Mouse (Mus musculus) embryonic facial prominence, embryonic 15.5 days (tissue): ENCODE results near the gene Tango6. TPM values are rescaled to one million over a fixed set of nuclear protein-coding genes. Genes with fewer than 3 reads are reported as not detected.
"Not testable (repeated sequence)": the region's sequence is repeated elsewhere in the genome, so short reads cannot be mapped to it uniquely, and the experiment has no call there.

Experiments
- ATAC-seq: fragments of 200-750 bp; cut with Nextera tagmentation; 2 replicates; pipeline ENCODE4 v1.8.0; 2017; ENCODE audit warnings: low read depth, moderate TSS enrichment; ENCODE audit not compliant: insufficient number of reproducible peaks, low FRiP score, low TSS enrichment
- H3K27ac ChIP-seq: fragments of 300-500 bp; sonication (generic); replicated peaks from 2 replicates; pipeline ENCODE4 v1.5.1; 2015; ENCODE audit warnings: mild to moderate bottlenecking, inconsistent platforms
- H3K27me3 ChIP-seq: fragments of 300-500 bp; sonication (generic); 2 replicates; pipeline ENCODE4 v1.6.1; 2015; ENCODE audit warnings: inconsistent platforms
- H3K36me3 ChIP-seq: fragments of 300-500 bp; sonication (generic); 2 replicates; pipeline ENCODE4 v1.6.1; 2015; ENCODE audit warnings: mild to moderate bottlenecking, inconsistent platforms
- H3K4me1 ChIP-seq: fragments of 300-500 bp; sonication (generic); 2 replicates; pipeline ENCODE4 v1.6.1; 2015; ENCODE audit warnings: inconsistent platforms
- H3K4me2 ChIP-seq: fragments of 300-500 bp; sonication (generic); replicated peaks from 2 replicates; pipeline ENCODE4 v1.6.1; 2015; ENCODE audit warnings: mild to moderate bottlenecking, inconsistent platforms
- H3K4me3 ChIP-seq: fragments of 300-500 bp; sonication (generic); replicated peaks from 2 replicates; pipeline ENCODE4 v1.5.1; 2015; ENCODE audit warnings: mild to moderate bottlenecking, inconsistent platforms
- H3K9ac ChIP-seq: fragments of 300-500 bp; sonication (generic); 2 replicates; pipeline ENCODE4 v1.6.1; 2015; ENCODE audit warnings: inconsistent platforms
- H3K9me3 ChIP-seq: fragments of 300-500 bp; sonication (generic); replicated peaks from 2 replicates; pipeline ENCODE4 v1.6.1; 2016; ENCODE audit warnings: inconsistent platforms
- WGBS: fragments of 180-500 bp; shearing (Covaris S2); methylation state at CpG from one replicate; pipeline ENCODE4 v1.1.7; 2015; 5-methylcytosine and 5-hydroxymethylcytosine counted together
- polyA plus RNA-seq: library from polyadenylated mRNA; unstranded; fragments of >200 nt; fragmentation: Nextera tagmentation; extraction: Ambion mirVana; gene quantifications from 2 replicates; pipeline ENCODE4 v1.2.1, GENCODE M21; 2015

Tango6 gene
- polyA plus RNA-seq, 1 experiment from 2014 or later = 8.9 TPM

DNA sequence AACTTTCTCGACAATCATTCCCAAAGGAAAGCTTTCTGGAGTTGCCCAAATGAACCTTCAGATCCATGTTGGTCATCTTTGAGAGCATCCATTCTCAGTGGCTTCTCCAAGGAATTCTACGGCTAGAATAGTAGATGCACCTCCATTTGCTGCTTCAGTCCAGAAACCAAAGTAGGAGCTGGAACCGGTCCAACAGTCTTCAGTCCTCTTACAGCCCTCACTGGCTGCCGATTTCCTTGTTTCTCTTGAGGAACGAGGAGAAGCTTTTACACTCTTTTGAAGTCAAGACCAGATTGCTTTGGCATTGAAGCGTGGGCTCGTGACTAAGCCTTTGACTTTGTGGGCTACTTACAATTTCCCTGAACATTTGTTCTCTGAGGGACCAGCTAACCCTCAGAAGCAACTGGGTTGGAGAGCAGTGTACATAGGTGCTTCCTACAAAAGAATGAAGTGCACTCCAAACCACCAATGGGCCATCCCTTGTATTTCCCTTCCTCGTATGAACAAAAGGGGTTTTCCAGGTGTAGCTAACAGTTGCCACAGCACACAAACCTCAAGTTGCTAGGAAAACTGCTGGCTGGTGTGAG is 197.3 kb downstream of the Tango6 start:
- no peak for ATAC-seq
- no peak overlapping the region for H3K4me3 ChIP-seq
- H3K9ac ChIP-seq = no peak overlapping the region
- 85% methylated on average over 8 of the region's 8 CpGs for WGBS
- no peak overlapping the region for H3K27ac ChIP-seq
- no peak overlapping the region for H3K4me2 ChIP-seq
- H3K36me3 ChIP-seq = peaks cover 71% of the 10 kb centered on the region
- no peaks in the 10 kb centered on the region for H3K27me3 ChIP-seq
- no peaks in the 10 kb centered on the region for H3K4me1 ChIP-seq
- H3K9me3 ChIP-seq = no peaks in the 10 kb centered on the region

DNA sequence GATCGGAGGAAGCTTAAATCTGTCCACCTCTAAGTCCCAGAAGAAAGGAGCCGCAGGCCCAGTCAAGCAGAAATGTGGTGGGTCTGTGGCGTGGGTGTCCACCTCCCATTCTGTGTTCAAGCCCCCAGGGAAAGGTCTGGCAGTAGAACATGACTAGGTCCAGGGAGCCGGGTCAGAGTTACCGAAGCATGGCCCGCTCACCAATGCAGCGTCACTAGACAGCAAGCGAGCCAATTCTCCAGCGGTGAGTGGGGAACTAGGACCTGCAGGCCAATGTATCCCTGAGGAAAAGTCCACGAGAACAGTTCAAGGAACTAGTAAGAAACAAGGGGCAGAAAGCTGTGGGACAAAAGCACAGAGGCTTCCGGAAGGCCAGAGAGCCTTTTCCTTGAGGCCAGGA is 201.2 kb downstream of the Tango6 start:
- H3K36me3 ChIP-seq = peaks cover 63% of the 10 kb centered on the region
- not testable (repeated sequence) for ATAC-seq, H3K9ac ChIP-seq, H3K4me3 ChIP-seq, H3K27me3 ChIP-seq, H3K9me3 ChIP-seq, H3K27ac ChIP-seq, H3K4me2 ChIP-seq, H3K4me1 ChIP-seq
- WGBS = 93% methylated on average over 11 of the region's 11 CpGs

DNA sequence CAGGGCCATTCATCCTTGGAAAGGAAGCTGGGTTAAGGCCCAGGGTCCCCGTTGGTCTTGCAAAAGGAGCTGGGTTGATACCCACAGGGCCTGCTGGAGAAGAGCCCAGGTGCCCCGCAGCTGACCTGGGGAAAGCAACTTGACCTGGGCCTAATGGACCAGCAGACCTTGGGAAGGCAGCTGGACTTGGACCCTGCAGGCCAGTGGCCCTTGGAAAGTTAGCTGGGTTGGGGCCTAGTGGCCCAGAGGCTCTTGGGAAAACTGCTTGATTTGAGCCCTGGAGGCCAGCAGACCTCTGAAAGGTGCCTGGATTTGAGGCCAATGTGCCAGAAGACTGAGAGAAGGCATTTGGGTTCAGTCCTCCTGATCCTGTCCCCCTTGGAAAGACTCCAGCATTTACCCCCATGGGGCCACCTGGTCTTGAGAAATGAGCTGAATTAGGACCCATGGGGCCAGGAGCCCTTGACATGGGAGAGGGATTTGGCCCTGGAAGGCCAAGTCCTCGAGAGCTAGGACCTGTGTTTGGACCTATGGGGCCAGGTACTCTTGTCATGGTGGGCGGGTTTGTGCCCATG is 202.0 kb downstream of the Tango6 start:
- H3K4me1 ChIP-seq, H3K4me2 ChIP-seq, H3K9me3 ChIP-seq, H3K27me3 ChIP-seq, ATAC-seq, H3K9ac ChIP-seq, H3K27ac ChIP-seq, H3K4me3 ChIP-seq: not testable (repeated sequence)
- WGBS = 91% methylated on average over 4 of the region's 4 CpGs
- peaks cover 55% of the 10 kb centered on the region for H3K36me3 ChIP-seq

DNA sequence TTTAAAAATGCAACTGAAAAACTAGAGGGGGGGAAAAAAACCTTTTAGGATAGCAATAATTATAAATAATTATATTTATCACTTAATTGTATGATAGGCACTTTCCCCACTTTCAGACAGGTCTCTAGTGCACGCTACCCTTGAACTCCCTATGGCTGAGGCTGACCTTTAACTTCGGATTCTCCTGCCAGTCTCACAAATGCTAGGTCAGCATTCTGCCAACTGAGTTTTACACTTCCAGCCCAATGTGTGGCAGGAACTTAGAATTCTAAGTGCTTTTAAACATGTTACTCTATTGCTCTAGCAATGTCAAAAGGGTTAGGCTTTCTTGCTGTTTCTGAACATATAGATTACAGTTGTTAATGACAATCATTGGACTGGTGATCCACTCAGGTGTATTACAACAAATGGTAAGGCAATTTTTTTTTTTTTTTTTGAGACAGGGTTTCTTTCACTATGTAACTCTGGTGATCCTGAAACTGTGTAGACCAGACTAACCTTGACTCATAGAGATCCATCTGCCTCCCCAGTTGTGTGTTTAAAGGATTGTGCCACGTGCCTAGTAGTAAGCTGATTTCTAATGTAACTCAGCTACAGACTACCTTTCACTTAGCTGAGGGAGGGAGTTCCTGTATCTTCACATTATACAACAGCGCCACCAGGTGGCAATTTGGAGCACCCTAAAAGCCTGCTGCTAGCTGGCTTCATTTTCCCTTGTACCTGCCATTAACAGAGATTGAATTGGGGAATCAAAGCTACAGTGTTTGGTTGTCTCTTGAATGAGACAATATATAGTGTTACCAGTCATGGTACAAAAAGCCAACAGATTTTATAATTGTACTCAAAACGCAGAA is 204.7 kb downstream of the Tango6 start:
- no peaks in the 10 kb centered on the region for H3K9me3 ChIP-seq
- no peaks in the 10 kb centered on the region for H3K27me3 ChIP-seq
- H3K9ac ChIP-seq = no peak overlapping the region
- WGBS = 39% methylated on average over 5 of the region's 5 CpGs
- H3K4me2 ChIP-seq = no peak overlapping the region
- ATAC-seq = no peak
- no peak overlapping the region for H3K27ac ChIP-seq
- peaks cover 6% of the 10 kb centered on the region; the same call in 1 of the 2 replicates for H3K4me1 ChIP-seq
- H3K36me3 ChIP-seq = peaks cover 38% of the 10 kb centered on the region
- H3K4me3 ChIP-seq = no peak overlapping the region

DNA sequence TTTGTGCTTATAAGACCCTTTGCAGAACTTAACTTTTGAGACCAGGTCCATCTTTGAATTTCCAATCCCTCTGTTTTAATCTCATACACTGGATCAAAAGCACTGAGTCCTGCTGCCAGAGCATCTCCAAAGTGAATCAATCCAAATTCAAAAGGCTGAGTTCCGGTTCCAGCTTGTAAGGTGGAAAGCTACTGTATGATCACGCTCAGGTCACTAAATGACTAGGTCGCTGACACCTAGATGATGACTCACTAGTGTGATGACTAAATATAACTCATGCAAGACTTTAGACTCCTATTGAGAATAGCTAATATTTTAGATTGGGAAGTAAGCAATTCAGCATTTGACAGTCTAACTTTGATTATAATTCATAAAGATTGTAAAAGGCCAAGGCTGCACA is 205.9 kb downstream of the Tango6 start:
- Histone ChIP-seq H3K9me3 (no peaks in the 10 kb centered on the region), H3K27ac (0 out of 2 replicates have a peak overlapping the region, but pooled peaks have one; percentile 1), H3K4me3 (no peak overlapping the region), H3K9ac (no peak overlapping the region), H3K27me3 (no peaks in the 10 kb centered on the region), H3K4me2 (no peak overlapping the region), H3K36me3 (peaks cover 26% of the 10 kb centered on the region), H3K4me1 (peaks cover 6% of the 10 kb centered on the region; the same call in 1 of the 2 replicates)
- 84% methylated on average over 3 of the region's 3 CpGs for WGBS
- ATAC-seq = no peak

DNA sequence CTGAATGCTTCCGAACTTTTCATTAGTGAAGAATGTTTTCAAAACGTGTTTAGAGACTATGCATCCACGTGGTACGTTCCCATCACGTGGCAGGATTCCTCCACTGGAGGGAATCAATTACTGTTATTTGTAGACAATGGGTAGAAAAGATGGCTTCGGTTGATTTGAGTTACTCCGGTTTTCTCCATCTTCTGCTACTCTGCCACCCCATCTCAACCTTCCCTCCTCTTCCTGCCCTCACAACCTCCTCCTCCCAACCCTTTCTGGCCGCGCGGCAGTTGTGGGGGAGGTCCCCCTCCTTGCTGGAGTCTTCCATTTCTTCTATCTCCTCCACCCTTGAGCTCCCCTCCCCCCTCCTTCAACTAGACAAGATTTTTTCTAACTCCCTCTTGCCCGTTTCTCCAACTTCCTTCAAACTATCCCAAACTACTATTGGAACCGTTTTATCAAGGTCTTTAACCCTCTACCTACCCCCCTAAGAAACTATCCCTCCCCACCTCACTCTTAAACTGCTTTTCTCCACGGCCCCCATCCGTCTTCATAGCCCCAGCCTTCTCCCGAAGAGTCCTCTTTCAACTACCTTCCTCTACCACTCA is 209.4 kb downstream of the Tango6 start:
- Histone ChIP-seq H3K27ac (peak overlapping the region; percentile 95), H3K4me3 (peak overlapping the region; percentile 89), H3K4me1 (peaks cover 16% of the 10 kb centered on the region), H3K27me3 (no peaks in the 10 kb centered on the region), H3K9me3 (no peaks in the 10 kb centered on the region), H3K9ac (peak overlapping the region; percentile 93), H3K36me3 (peaks cover 24% of the 10 kb centered on the region), H3K4me2 (peak overlapping the region; percentile 61)
- WGBS = under 1% methylated on average over 15 of the region's 15 CpGs
- ATAC-seq = no peak

DNA sequence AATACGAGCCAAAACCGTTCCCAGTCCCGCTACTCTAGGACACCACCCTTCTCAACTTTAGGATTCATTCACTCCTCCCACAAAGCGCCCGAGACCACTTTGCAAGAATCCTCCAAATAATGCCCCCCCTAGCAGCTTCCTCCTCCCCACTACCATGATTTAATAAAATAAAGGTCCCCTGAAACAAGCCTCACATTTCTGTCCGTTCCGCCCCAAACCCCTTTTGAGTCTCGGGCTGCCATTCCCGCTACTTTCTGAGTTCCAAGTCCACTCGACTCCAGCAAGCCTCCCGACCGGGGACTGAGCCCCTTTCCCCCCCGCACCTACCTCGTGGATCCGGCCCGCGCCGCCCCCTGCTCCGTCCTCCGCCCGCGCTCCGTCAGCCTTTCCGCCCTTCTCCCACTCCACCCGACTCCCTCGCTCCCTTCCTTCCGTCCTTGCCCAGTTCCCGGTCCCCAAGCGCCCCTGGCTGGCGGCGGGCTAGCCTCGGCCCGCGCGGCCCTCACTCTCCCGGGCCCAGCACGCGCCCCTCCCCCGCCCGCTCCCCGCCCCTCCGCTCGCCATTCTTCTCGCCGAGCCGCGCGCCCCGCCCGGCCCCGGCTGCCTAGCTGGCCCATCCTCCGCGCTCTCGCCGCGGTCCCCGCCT is 210.1 kb downstream of the Tango6 start:
- peak; percentile 85 for ATAC-seq
- H3K4me1 ChIP-seq = peaks cover 16% of the 10 kb centered on the region
- H3K9me3 ChIP-seq = no peaks in the 10 kb centered on the region
- H3K27ac ChIP-seq = peak overlapping the region; percentile 95
- peaks cover 29% of the 10 kb centered on the region for H3K36me3 ChIP-seq
- peak overlapping the region; percentile 61 for H3K4me2 ChIP-seq
- H3K4me3 ChIP-seq = peak overlapping the region; percentile 89
- WGBS = under 1% methylated on average over 57 of the region's 57 CpGs
- no peaks in the 10 kb centered on the region for H3K27me3 ChIP-seq
- peak overlapping the region; percentile 93 for H3K9ac ChIP-seq

DNA sequence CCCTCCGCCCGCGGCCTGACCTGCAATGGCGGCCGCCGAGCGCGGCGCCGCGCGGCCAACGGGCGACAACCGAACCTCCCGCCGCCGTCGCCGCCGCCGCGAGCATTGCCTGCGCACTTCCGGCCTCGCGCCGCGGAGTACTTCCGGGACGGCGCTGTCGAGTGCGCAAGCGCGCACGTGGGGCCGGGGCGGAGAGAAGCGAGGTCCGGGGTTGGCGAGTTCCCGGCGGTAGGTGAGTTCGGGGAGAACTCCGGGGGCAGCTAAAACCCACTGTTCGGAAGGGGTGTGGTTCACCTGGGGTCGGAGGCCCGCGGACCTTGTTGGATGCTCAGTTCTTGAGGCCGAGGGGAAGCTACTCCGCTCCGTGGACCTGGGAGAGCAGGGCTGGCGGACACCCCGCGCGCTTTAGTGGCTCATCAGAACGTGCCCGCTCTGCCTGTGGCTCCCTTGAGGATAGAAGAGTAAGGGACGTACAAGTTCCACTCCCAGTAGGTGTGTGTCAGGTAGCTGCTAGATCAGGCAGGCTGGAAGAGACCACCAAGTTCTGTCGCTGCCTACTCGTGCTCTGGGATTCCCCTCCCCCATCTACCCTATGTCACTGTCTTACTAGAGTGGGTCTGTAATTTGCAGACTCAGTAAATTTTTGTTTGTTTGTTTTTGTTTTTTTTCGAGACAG is 210.8 kb downstream of the Tango6 start, which contains the start of gene Utp4:
TSS of gene Utp4 (plus strand) at position 156 of the 676 bp plus-strand sequence.
- ATAC-seq = peak; percentile 92
- Histone ChIP-seq H3K4me1 (peaks cover 16% of the 10 kb centered on the region), H3K4me3 (peak within 1 kb of the TSS; percentile 89), H3K9ac (peak within 1 kb of the TSS; percentile 93), H3K27ac (peak within 1 kb of the TSS; percentile 95), H3K9me3 (no peaks in the 10 kb centered on the region), H3K36me3 (peaks cover 35% of the 10 kb centered on the region), H3K4me2 (peak within 1 kb of the TSS; percentile 61), H3K27me3 (no peaks in the 10 kb centered on the region)
- WGBS = under 1% methylated on average over 63 of the region's 63 CpGs

DNA sequence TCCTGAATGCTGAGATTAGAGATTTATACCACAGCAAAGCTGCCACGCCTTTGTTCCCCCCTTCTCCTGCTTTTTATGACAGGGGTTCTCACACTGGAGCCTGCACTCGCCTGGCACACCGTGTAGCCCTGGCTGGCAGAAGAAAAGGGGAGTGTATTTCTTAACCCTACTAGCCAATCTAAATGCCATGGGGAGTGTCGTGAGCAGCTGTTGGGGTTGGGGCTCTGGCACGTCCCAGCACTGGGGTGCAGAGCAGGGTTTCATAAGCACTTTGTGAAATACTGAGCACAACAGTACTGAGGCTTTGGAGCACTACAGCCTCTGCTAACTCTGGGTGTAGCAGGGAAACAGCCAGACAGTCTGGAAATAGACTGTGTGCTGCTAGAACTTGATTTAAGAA is 216.6 kb downstream of the Tango6 start:
- Histone ChIP-seq H3K4me3 (no peak overlapping the region), H3K36me3 (peaks cover 93% of the 10 kb centered on the region), H3K4me1 (peaks cover 4% of the 10 kb centered on the region), H3K4me2 (no peak overlapping the region), H3K9ac (no peak overlapping the region), H3K27ac (no peak overlapping the region), H3K9me3 (no peaks in the 10 kb centered on the region), H3K27me3 (no peaks in the 10 kb centered on the region)
- ATAC-seq = no peak
- WGBS = 85% methylated on average over 5 of the region's 5 CpGs
